Mouse (Mus musculus) intestine, embryonic 15.5 days (tissue): Measurements from ENCODE around the gene Itm2b. TPM values are rescaled to one million over a fixed set of nuclear protein-coding genes. Genes with fewer than 3 reads are reported as not detected.

Experiments used
- ATAC-seq: fragments of 200-750 bp; cut with Nextera tagmentation; 2 replicates; pipeline ENCODE4 v1.8.0; 2017; ENCODE audit warnings: moderate TSS enrichment, moderate library complexity
- H3K27ac ChIP-seq: fragments of 300-500 bp; sonication (generic); 2 replicates; pipeline ENCODE4 v1.5.1; 2015; ENCODE audit warnings: mild to moderate bottlenecking, inconsistent platforms
- H3K27me3 ChIP-seq: fragments of 300-500 bp; sonication (generic); replicated peaks from 2 replicates; pipeline ENCODE4 v1.6.1; 2015; ENCODE audit warnings: inconsistent platforms
- H3K36me3 ChIP-seq: fragments of 300-500 bp; sonication (generic); 2 replicates; pipeline ENCODE4 v1.6.1; 2015; ENCODE audit warnings: inconsistent platforms
- H3K4me1 ChIP-seq: fragments of 300-500 bp; sonication (generic); replicated peaks from 2 replicates; pipeline ENCODE4 v1.6.1; 2015; ENCODE audit warnings: inconsistent platforms
- H3K4me2 ChIP-seq: fragments of 300-500 bp; sonication (generic); replicated peaks from 2 replicates; pipeline ENCODE4 v1.6.1; 2015; ENCODE audit warnings: mild to moderate bottlenecking, inconsistent platforms
- H3K4me3 ChIP-seq: fragments of 300-500 bp; sonication (generic); replicated peaks from 2 replicates; pipeline ENCODE4 v1.5.1; 2015; ENCODE audit warnings: inconsistent platforms
- H3K9ac ChIP-seq: fragments of 300-500 bp; sonication (generic); 2 replicates; pipeline ENCODE4 v1.6.1; 2015; ENCODE audit warnings: inconsistent platforms
- H3K9me3 ChIP-seq: fragments of 300-500 bp; sonication (generic); 2 replicates; pipeline ENCODE4 v1.6.1; 2016; ENCODE audit warnings: inconsistent platforms
- WGBS: fragments of 180-500 bp; shearing (Covaris S2); methylation state at CpG from one replicate; pipeline ENCODE4 v1.1.7; 2015; 5-methylcytosine and 5-hydroxymethylcytosine counted together
- polyA plus RNA-seq: library from polyadenylated mRNA; unstranded; fragments of >200 nt; fragmentation: Nextera tagmentation; extraction: Ambion mirVana; gene quantifications from 2 replicates; pipeline ENCODE4 v1.2.1, GENCODE M21; 2015

Itm2b gene
- polyA plus RNA-seq, 1 experiment from 2014 or later = 678 TPM

DNA sequence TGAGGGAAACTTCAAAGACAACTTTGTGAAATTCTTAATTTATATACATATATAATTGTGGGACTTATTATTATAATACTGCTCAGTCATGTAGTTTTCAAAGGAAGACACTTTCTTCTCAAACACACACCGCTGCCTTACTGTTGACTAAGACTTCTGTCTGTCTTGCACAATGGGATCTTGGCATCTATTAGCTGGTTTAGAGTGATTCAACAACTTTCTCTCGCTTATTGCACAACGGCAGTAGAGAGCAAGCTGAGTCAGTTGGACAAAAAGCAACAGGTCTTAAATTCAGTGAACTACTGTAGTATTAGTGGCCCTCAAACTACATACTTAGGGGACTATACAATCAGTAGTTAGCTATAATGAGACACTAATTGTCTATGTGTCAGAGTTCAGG lies 25.0 kb upstream of the Itm2b start:
- H3K4me1 ChIP-seq = no peaks in the 10 kb centered on the region
- WGBS = 81% methylated on average over 3 of the region's 3 CpGs
- no peak overlapping the region for H3K27ac ChIP-seq
- H3K4me3 ChIP-seq = no peak overlapping the region
- H3K9ac ChIP-seq = no peak overlapping the region
- no peaks in the 10 kb centered on the region for H3K27me3 ChIP-seq
- no peak overlapping the region for H3K4me2 ChIP-seq
- no peak for ATAC-seq
- H3K36me3 ChIP-seq = no peaks in the 10 kb centered on the region
- no peaks in the 10 kb centered on the region for H3K9me3 ChIP-seq

DNA sequence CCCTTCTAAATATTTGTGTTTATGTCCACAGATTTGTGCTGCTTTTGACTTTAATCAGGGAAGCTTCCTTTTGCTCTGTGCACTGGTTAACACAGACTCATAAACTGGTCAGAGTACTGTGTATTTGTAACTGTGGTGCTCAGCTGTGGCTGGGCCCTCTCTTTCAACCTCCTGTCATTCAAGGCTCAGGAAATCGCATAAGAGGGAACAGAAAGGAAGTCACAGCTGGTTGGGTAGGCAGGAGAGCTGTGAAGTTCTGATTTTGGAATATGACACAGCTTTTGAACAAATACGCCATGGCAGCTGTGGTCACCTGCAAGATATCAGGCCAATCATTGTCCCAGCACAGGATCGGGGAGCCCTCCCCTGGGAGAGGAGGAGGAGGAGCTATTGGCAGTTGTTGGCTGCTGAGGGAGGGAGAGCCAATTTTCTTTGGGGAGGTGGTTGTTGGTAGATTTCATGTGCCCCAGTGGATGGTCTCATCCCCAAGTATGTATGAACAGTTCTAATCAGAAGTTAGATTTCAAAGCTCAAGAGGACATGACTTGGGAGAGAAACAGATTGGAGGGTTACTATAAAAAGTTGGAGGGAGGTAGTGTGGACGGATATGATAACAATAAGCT lies 23.2 kb upstream of the Itm2b start:
- Histone ChIP-seq H3K27ac (no peak overlapping the region), H3K4me3 (no peak overlapping the region), H3K27me3 (no peaks in the 10 kb centered on the region), H3K4me2 (no peak overlapping the region), H3K9me3 (no peaks in the 10 kb centered on the region), H3K4me1 (no peaks in the 10 kb centered on the region), H3K36me3 (no peaks in the 10 kb centered on the region), H3K9ac (no peak overlapping the region)
- ATAC-seq = no peak
- WGBS = 76% methylated on average over 4 of the region's 4 CpGs

DNA sequence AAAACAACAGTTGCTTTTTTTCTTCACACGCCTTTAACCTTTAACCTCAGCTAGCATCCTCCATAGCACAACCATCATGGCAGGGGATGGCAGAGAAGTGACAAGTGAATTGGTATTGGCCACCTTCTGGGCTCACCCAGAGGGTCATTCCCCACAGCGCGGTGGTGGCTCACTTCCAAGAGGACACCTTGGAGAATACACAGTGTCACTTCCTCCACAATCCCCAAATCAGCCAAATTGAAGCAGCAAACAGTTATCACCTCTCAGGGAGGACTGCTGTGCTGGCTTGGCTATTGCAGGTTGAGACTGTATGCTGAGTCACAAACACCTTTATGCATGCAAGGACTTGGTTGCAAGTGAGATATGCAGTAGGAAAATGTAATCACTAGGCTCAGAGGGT lies 18.9 kb upstream of the Itm2b start:
- H3K27ac ChIP-seq = no peak overlapping the region
- 69% methylated on average over 3 of the region's 3 CpGs for WGBS
- no peaks in the 10 kb centered on the region for H3K9me3 ChIP-seq
- H3K4me3 ChIP-seq = no peak overlapping the region
- no peaks in the 10 kb centered on the region for H3K36me3 ChIP-seq
- no peak for ATAC-seq
- H3K27me3 ChIP-seq = no peaks in the 10 kb centered on the region
- H3K9ac ChIP-seq = no peak overlapping the region
- no peak overlapping the region for H3K4me2 ChIP-seq
- H3K4me1 ChIP-seq = no peaks in the 10 kb centered on the region; the same call in 1 of the 2 replicates

DNA sequence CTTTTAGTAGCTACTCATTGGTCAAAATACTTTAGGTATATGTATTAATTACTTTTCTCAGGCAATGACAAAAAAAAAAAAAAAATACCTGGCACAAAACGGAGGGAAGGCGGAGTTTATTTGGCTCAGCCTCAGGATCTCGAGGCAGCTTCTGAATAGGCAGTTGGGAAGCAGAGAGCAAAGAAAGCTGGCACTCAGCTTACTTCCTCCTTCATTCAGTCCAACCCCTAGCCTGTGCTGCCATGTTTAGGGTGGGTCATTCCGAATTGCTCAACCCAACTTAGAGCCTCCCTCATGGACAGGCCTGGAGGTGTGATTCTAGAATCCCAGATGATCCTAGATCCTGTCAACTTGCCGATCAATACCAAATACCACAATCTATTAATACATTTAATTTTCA lies 18.3 kb upstream of the Itm2b start:
- Histone ChIP-seq H3K4me2 (no peak overlapping the region), H3K4me1 (no peaks in the 10 kb centered on the region; the same call in 1 of the 2 replicates), H3K27ac (no peak overlapping the region), H3K4me3 (no peak overlapping the region), H3K9me3 (no peaks in the 10 kb centered on the region), H3K27me3 (no peaks in the 10 kb centered on the region), H3K36me3 (no peaks in the 10 kb centered on the region), H3K9ac (no peak overlapping the region)
- WGBS = 75% methylated on average over 5 of the region's 5 CpGs
- ATAC-seq = no peak

DNA sequence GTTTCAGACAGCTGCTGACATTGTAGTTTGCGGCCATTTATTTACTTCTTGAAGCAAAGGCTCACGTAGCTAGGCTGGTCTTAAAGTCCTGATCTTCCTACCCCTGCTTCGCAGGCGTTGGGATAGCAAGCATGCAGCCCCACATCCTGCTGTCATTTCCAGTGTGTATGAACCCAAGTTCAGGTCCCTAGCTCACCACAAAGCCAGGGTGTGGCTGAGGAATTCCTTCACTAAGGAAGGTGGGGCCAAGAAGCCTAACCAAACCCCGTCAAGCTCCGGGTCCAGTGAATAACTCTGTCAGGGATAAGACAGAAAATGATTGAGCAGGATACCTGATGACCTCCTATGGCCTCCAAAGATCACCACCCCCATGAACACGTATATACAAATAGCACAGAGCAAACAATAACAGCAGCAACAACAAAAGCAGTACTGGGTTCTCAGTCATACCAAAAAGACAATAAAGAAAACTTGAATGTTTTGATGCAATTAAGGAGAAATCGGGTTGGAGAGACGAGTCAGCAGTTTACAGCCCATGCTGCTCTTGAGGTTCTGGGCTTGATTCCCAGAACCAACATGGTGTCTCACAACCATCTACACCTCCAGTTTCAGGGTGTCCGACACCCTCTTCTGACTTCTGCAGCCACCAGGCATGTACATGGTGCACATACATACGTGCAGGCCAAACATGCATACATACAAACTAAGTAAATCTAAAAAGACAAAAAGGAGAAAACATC lies 17.4 kb upstream of the Itm2b start:
- Histone ChIP-seq H3K27me3 (no peaks in the 10 kb centered on the region), H3K27ac (no peak overlapping the region), H3K4me1 (no peaks in the 10 kb centered on the region; the same call in 1 of the 2 replicates), H3K36me3 (no peaks in the 10 kb centered on the region), H3K9ac (no peak overlapping the region), H3K4me3 (no peak overlapping the region), H3K9me3 (no peaks in the 10 kb centered on the region), H3K4me2 (no peak overlapping the region)
- no peak for ATAC-seq
- 60% methylated on average over 11 of the region's 11 CpGs for WGBS

DNA sequence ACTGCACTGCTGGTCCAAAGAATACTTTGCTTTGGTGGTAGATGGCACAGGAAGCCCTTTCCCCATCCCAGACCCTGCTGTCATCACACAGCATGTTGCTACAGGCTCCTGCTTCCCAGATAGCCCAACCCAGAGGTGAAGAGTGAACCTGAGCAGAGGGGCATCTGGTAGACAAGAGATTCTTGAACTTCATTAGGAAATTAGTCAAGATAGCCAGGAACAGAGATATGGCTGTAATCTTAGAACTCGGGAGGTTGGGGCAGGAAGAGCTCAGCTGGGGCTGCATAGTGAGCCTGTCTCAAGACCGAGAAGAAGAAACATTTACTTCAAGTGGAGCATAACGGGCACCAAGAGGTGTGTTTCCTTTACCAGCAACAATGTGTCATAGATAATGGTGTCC lies 16.3 kb upstream of the Itm2b start:
- Histone ChIP-seq H3K27me3 (no peaks in the 10 kb centered on the region), H3K27ac (no peak overlapping the region), H3K36me3 (no peaks in the 10 kb centered on the region), H3K4me1 (no peaks in the 10 kb centered on the region; the same call in 1 of the 2 replicates), H3K9ac (no peak overlapping the region), H3K4me2 (no peak overlapping the region), H3K9me3 (no peaks in the 10 kb centered on the region), H3K4me3 (no peak overlapping the region)
- WGBS = 82% methylated on average over 3 of the region's 3 CpGs
- ATAC-seq = no peak

DNA sequence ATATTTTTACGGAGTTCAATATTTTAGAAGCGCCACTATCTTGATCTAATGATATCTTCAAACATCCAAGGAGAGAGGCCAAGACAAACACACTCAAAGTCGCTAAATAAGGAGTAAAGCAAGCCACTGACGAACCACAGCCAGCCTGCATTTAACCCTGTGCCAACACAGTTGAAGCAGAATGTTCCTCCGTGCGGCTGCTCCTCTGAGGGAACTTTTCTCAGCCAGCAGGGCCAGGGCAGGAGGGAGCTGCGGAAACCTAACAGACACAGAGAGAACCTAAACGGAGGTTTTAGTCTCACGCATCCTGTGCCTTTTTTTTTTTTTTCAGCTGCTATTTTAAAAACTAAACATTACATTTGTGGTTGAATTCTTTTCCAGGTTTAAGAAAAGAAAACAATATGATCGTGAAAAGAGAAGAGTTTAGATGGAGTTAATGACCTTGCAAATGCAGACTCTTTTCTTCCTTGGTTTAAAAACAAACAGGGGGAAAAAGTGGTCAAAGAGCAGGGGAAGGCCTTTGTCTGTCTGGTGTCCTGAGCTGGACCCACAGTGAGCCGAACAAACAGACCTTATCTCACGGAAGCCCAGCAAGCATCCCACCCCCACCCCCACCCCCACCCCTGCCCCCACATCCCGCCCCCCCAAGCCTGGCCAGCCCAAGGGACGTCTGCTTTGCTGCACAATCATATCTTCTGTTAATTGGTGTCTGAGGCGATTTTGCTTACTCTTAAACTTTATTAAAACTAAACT lies 15.0 kb upstream of the Itm2b start:
- WGBS = 27% methylated on average over 15 of the region's 15 CpGs
- no peak for ATAC-seq
- 0 out of 2 replicates have a peak overlapping the region, but pooled peaks have one; percentile 17 for H3K27ac ChIP-seq
- H3K9ac ChIP-seq = no peak overlapping the region
- no peak overlapping the region for H3K4me2 ChIP-seq
- no peaks in the 10 kb centered on the region for H3K9me3 ChIP-seq
- H3K27me3 ChIP-seq = no peaks in the 10 kb centered on the region
- no peak overlapping the region for H3K4me3 ChIP-seq
- H3K4me1 ChIP-seq = no peaks in the 10 kb centered on the region; the same call in 1 of the 2 replicates
- no peaks in the 10 kb centered on the region for H3K36me3 ChIP-seq

DNA sequence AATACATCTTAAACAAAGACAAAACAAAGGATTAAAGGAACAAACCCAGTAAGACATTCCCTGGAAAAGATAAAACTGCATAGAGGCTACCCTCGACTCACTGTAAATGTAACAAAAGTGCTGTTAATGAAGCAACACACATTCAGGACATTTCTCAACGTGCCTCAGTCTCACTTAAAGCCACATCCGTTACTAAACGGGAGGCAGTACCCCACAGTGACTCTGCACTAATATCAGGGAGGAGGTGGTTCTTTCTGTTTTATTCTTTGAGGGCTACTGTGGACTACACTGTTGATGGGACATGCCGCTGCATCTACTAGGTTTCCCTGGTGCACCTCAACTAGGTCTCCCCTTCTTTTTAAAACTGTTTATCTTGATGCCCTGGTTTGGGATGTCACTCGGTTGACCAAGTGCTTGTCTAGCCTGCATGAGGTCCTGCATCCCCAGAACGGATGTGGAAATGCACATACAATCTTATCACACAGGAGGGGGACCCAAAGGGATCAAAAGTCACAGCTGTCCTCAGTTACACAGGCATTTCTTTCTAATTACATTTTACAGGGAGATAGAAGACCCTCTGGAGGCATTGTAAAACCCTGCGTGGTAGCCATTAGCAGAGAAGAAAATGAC lies 13.4 kb upstream of the Itm2b start:
- no peak for ATAC-seq
- H3K4me1 ChIP-seq = no peaks in the 10 kb centered on the region; the same call in 1 of the 2 replicates
- no peak overlapping the region for H3K27ac ChIP-seq
- H3K27me3 ChIP-seq = no peaks in the 10 kb centered on the region
- 76% methylated on average over 8 of the region's 8 CpGs for WGBS
- no peak overlapping the region for H3K9ac ChIP-seq
- H3K9me3 ChIP-seq = no peaks in the 10 kb centered on the region
- no peaks in the 10 kb centered on the region for H3K36me3 ChIP-seq
- no peak overlapping the region for H3K4me2 ChIP-seq
- H3K4me3 ChIP-seq = no peak overlapping the region

DNA sequence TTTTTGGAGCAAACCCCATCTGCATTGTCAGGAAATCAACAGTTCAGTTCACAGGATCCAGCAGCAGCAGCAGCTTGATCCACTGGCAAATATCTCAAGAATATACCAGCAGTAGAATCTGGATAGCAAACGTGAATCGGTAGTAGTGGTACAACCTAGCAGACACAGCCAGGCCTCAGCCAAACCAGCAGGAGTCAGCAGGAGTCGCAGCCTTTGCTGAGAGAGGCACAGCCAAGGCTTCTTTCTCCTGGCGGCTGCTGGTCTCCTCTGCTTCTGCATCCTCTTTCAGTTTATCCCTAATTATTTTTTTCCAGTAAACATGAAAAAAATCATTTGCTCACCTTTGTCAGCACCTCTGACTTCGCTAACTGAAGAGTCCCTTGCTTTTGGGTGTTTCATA lies 10.7 kb upstream of the Itm2b start:
- no peaks in the 10 kb centered on the region for H3K4me1 ChIP-seq
- ATAC-seq = no peak
- no peak overlapping the region for H3K4me3 ChIP-seq
- 71% methylated on average over 5 of the region's 5 CpGs for WGBS
- no peaks in the 10 kb centered on the region for H3K9me3 ChIP-seq
- H3K27me3 ChIP-seq = no peaks in the 10 kb centered on the region
- no peaks in the 10 kb centered on the region for H3K36me3 ChIP-seq
- H3K9ac ChIP-seq = no peak overlapping the region
- H3K4me2 ChIP-seq = no peak overlapping the region
- no peak overlapping the region for H3K27ac ChIP-seq

DNA sequence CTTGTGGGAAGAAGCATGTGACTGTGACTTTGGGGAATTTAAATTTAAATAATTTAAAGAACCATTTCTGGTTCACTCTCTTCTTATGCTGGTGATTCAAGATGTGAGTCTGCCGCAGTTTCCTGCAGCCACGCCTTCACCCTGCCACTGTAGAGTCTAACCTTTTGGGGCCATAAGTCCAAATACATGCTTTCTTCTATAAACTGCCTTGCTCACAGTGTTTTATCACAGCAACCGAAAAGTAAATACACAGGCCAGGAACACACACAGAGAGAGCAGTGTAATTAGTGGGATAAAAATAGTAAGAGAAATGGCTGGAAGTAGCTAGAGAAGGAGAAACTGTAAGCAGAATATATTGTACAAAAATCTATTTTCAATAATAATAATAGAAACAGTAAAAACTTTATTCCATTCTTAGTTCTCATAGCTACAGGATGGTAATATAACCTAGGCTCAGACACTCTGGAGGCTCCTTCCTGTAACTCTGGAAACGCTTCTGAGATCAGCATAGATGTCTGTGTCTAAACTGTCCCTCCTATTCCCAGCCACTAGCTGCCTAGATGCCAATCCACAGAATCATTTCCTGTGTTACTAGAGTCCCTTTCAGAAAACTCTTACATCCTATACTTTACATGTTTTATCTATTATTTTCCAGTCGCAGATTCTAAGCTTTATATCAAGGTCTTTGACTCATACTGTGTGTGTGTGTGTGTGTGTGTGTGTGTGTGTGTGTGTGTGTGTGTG lies 9.3 kb upstream of the Itm2b start:
- Histone ChIP-seq H3K27me3 (no peaks in the 10 kb centered on the region), H3K4me1 (no peaks in the 10 kb centered on the region), H3K9ac (no peak overlapping the region), H3K4me2 (no peak overlapping the region), H3K36me3 (no peaks in the 10 kb centered on the region), H3K9me3 (no peaks in the 10 kb centered on the region), H3K27ac (no peak overlapping the region), H3K4me3 (no peak overlapping the region)
- ATAC-seq = peak; percentile 77
- WGBS = 37% methylated on average over 5 of the region's 5 CpGs

DNA sequence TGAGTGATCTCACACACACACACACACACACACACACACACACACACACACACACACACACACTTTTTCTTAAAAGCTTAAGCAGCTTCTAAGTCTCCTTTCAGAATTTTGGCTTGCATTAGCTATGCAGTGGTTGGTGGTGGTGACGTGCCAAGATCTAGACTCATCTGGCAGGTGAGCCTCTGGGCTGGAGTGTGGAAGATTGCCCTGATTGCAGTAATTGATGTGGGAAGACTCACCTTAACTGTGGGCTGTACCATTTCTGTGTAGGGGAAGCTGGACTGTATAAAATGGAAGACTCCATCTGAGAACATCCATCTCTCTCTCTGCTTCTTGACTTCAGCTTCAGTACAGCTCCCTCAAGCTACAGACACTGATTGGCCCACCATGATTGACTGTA lies 6.4 kb upstream of the Itm2b start:
- Histone ChIP-seq H3K36me3 (no peaks in the 10 kb centered on the region), H3K4me3 (no peak overlapping the region), H3K27me3 (no peaks in the 10 kb centered on the region), H3K9me3 (no peaks in the 10 kb centered on the region), H3K4me2 (no peak overlapping the region), H3K27ac (no peak overlapping the region), H3K4me1 (peaks cover 3% of the 10 kb centered on the region; the same call in 1 of the 2 replicates), H3K9ac (no peak overlapping the region)
- ATAC-seq = no peak
- WGBS = 84% methylated on average over 1 of the region's 1 CpGs

DNA sequence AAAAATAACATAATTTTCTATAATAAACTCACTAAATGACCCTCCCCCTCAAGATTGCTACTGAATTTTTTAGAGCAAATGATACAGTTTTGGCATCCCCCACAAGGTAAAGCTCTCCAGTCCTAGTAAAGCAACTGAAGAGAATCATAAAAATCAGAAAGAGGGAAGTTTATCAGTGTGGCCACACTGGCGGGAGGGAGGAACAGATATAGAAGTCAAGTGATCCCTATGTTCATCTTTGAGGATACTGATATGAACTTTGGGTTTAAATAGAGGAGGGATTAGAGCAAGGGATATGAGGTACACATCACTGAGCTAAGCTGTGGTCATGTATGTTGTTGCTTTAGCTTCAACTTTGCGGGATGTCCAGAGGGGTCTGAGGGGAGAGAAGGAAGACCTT lies 5.1 kb upstream of the Itm2b start:
- Histone ChIP-seq H3K9ac (no peak overlapping the region), H3K27ac (no peak overlapping the region), H3K4me1 (peaks cover 3% of the 10 kb centered on the region; the same call in 1 of the 2 replicates), H3K4me2 (no peak overlapping the region), H3K9me3 (no peaks in the 10 kb centered on the region), H3K27me3 (no peaks in the 10 kb centered on the region), H3K36me3 (no peaks in the 10 kb centered on the region), H3K4me3 (no peak overlapping the region)
- WGBS = 86% methylated on average over 2 of the region's 2 CpGs
- no peak for ATAC-seq
